Mouse (Mus musculus) forebrain, embryonic 11.5 days (tissue): ENCODE results near the gene Fbxo11. TPM values are rescaled to one million over a fixed set of nuclear protein-coding genes. Genes with fewer than 3 reads are reported as not detected.

ENCODE experiments used
- ATAC-seq: fragments of 200-750 bp; cut with Nextera tagmentation; replicated peaks from 2 replicates; pipeline ENCODE4 v1.8.0; 2017; ENCODE audit warnings: moderate TSS enrichment; ENCODE audit not compliant: low FRiP score
- DNase-seq: peaks from one replicate; pipeline ENCODE4 v3.0.0-alpha.2; 2017; ENCODE audit warnings: low spot score
- H3K27ac ChIP-seq: fragments of 300-500 bp; sonication (generic); 2 replicates; pipeline ENCODE4 v1.5.1; 2014; ENCODE audit warnings: low read depth, low read length
- H3K27me3 ChIP-seq: fragments of 300-500 bp; sonication (generic); 2 replicates; pipeline ENCODE4 v1.6.1; 2014; ENCODE audit warnings: mild to moderate bottlenecking, low read length, mixed read lengths; ENCODE audit not compliant: control insufficient read depth, insufficient read depth
- H3K36me3 ChIP-seq: fragments of 300-500 bp; sonication (generic); 2 replicates; pipeline ENCODE4 v1.6.1; 2014; ENCODE audit warnings: mild to moderate bottlenecking, low read length, moderate library complexity, mixed read lengths; ENCODE audit not compliant: control insufficient read depth, insufficient read depth
- H3K4me1 ChIP-seq: fragments of 300-500 bp; sonication (generic); replicated peaks from 2 replicates; pipeline ENCODE4 v1.6.1; 2014; ENCODE audit warnings: low read length, mixed read lengths; ENCODE audit not compliant: control insufficient read depth, insufficient read depth
- H3K4me2 ChIP-seq: fragments of 300-500 bp; sonication (generic); 2 replicates; pipeline ENCODE4 v1.6.1; 2014; ENCODE audit warnings: low read depth, mild to moderate bottlenecking, low read length, moderate library complexity, mixed read lengths; ENCODE audit not compliant: severe bottlenecking
- H3K4me3 ChIP-seq: fragments of 300-500 bp; sonication (generic); 2 replicates; pipeline ENCODE4 v1.5.1; 2014; ENCODE audit warnings: low read depth, low read length
- H3K9ac ChIP-seq: fragments of 300-500 bp; sonication (generic); 2 replicates; pipeline ENCODE4 v1.6.1; 2014; ENCODE audit warnings: low read length
- H3K9me3 ChIP-seq: fragments of 300-500 bp; sonication (generic); 2 replicates; pipeline ENCODE4 v1.6.1; 2016; ENCODE audit warnings: low read length, mixed read lengths; ENCODE audit not compliant: control insufficient read depth
- WGBS: fragments of 180-500 bp; shearing (Covaris S2); extraction: QIAGEN DNeasy Blood & Tissue Kit; methylation state at CpG from one replicate; pipeline ENCODE4 v1.1.7; 2014; 5-methylcytosine and 5-hydroxymethylcytosine counted together
- polyA plus RNA-seq: library from polyadenylated mRNA; unstranded; fragments of >200 nt; fragmentation: Nextera tagmentation; extraction: Ambion mirVana; gene quantifications from 2 replicates; pipeline ENCODE4 v1.2.1, GENCODE M21; 2014

The Fbxo11 gene
- polyA plus RNA-seq, 1 experiment from 2014 or later = 40.0 TPM

GRCm38 (mm10) chr17:88062860-88063580 lies 2.1 kb downstream of the Fbxo11 start:
- Histone ChIP-seq H3K9ac (peak overlapping the region; percentile 39; the same call in 1 of the 2 replicates), H3K27me3 (no peaks in the 10 kb centered on the region), H3K9me3 (no peaks in the 10 kb centered on the region), H3K4me1 (no peaks in the 10 kb centered on the region; the same call in 1 of the 2 replicates), H3K36me3 (no peaks in the 10 kb centered on the region), H3K27ac (no peak overlapping the region), H3K4me3 (peak overlapping the region; percentile 99), H3K4me2 (peak overlapping the region; percentile 73)
- 43% methylated on average over 8 of the region's 8 CpGs for WGBS
- no peak for DNase-seq
- no peak for ATAC-seq

- no peaks in the 10 kb centered on the region for H3K27me3 ChIP-seq
- DNase-seq = no peak
- H3K9me3 ChIP-seq = no peaks in the 10 kb centered on the region
- H3K9ac ChIP-seq = no peak overlapping the region
- H3K4me1 ChIP-seq = no peaks in the 10 kb centered on the region; the same call in 1 of the 2 replicates
- H3K4me2 ChIP-seq = no peak overlapping the region
- WGBS = 81% methylated on average over 3 of the region's 3 CpGs
- H3K27ac ChIP-seq = no peak overlapping the region
- H3K4me3 ChIP-seq = no peak overlapping the region
- ATAC-seq = no peak
- no peaks in the 10 kb centered on the region for H3K36me3 ChIP-seq
These were observed 3.1 kb downstream of the Fbxo11 start for GRCm38 (mm10) chr17:88061942-88062341.

GRCm38 (mm10) chr17:88058280-88058679 lies 6.8 kb downstream of the Fbxo11 start:
- Histone ChIP-seq H3K36me3 (no peaks in the 10 kb centered on the region), H3K4me1 (no peaks in the 10 kb centered on the region; the same call in 1 of the 2 replicates), H3K27me3 (no peaks in the 10 kb centered on the region), H3K4me2 (no peak overlapping the region), H3K9me3 (peaks cover 3% of the 10 kb centered on the region; the same call in 1 of the 2 replicates), H3K9ac (no peak overlapping the region), H3K27ac (no peak overlapping the region), H3K4me3 (no peak overlapping the region)
- ATAC-seq (no peak; the same call in 1 of the 2 replicates), DNase-seq (no peak)
- 85% methylated on average over 2 of the region's 2 CpGs for WGBS

GRCm38 (mm10) chr17:88057846-88058245 lies 7.2 kb downstream of the Fbxo11 start:
- ATAC-seq (no peak), DNase-seq (no peak)
- H3K27ac ChIP-seq = no peak overlapping the region
- no peaks in the 10 kb centered on the region; the same call in 1 of the 2 replicates for H3K4me1 ChIP-seq
- H3K4me2 ChIP-seq = no peak overlapping the region
- peaks cover 3% of the 10 kb centered on the region; the same call in 1 of the 2 replicates for H3K9me3 ChIP-seq
- H3K27me3 ChIP-seq = no peaks in the 10 kb centered on the region
- WGBS = 87% methylated on average over 1 of the region's 1 CpGs
- no peak overlapping the region for H3K9ac ChIP-seq
- H3K36me3 ChIP-seq = no peaks in the 10 kb centered on the region
- no peak overlapping the region for H3K4me3 ChIP-seq

GRCm38 (mm10) chr17:88051679-88052078 lies 13.4 kb downstream of the Fbxo11 start:
- Histone ChIP-seq H3K4me3 (no peak overlapping the region), H3K27me3 (no peaks in the 10 kb centered on the region), H3K4me2 (no peak overlapping the region), H3K9me3 (peaks cover 3% of the 10 kb centered on the region; the same call in 1 of the 2 replicates), H3K9ac (no peak overlapping the region), H3K4me1 (no peaks in the 10 kb centered on the region), H3K36me3 (no peaks in the 10 kb centered on the region), H3K27ac (no peak overlapping the region)
- DNase-seq (no peak), ATAC-seq (no peak)
- WGBS = over 99% methylated on average over 4 of the region's 4 CpGs

- no peak overlapping the region for H3K27ac ChIP-seq
- WGBS = 94% methylated on average over 1 of the region's 1 CpGs
- H3K4me2 ChIP-seq = no peak overlapping the region
- no peak overlapping the region for H3K9ac ChIP-seq
- H3K27me3 ChIP-seq = no peaks in the 10 kb centered on the region
- no peaks in the 10 kb centered on the region for H3K4me1 ChIP-seq
- H3K36me3 ChIP-seq = no peaks in the 10 kb centered on the region
- no peak for DNase-seq
- H3K9me3 ChIP-seq = peaks cover 3% of the 10 kb centered on the region; the same call in 1 of the 2 replicates
- ATAC-seq = no peak
- no peak overlapping the region for H3K4me3 ChIP-seq
These were observed 14.2 kb downstream of the Fbxo11 start for GRCm38 (mm10) chr17:88050892-88051291.

- no peaks in the 10 kb centered on the region for H3K27me3 ChIP-seq
- no peak overlapping the region for H3K27ac ChIP-seq
- no peak overlapping the region for H3K4me2 ChIP-seq
- no peaks in the 10 kb centered on the region for H3K4me1 ChIP-seq
- ATAC-seq (no peak), DNase-seq (no peak)
- no peak overlapping the region for H3K9ac ChIP-seq
- H3K4me3 ChIP-seq = no peak overlapping the region
- H3K9me3 ChIP-seq = peaks cover 3% of the 10 kb centered on the region; the same call in 1 of the 2 replicates
- no peaks in the 10 kb centered on the region for H3K36me3 ChIP-seq
- 96% methylated on average over 2 of the region's 2 CpGs for WGBS
These were observed 14.8 kb downstream of the Fbxo11 start for GRCm38 (mm10) chr17:88050318-88050717.

- 76% methylated on average over 12 of the region's 12 CpGs for WGBS
These were observed 22.7 kb downstream of the Fbxo11 start for GRCm38 (mm10) chr17:88042099-88043086.

More at GRCm38 (mm10) chr17:88042099-88043086, 22.7 kb downstream of the Fbxo11 start:
- ATAC-seq = 0 out of 2 replicates have a peak, but pooled peaks have one; percentile 55
- no peaks in the 10 kb centered on the region for H3K4me1 ChIP-seq
- no peak overlapping the region for H3K9ac ChIP-seq
- no peaks in the 10 kb centered on the region for H3K36me3 ChIP-seq
- no peaks in the 10 kb centered on the region for H3K9me3 ChIP-seq
- DNase-seq = no peak
- H3K27me3 ChIP-seq = no peaks in the 10 kb centered on the region
- no peak overlapping the region for H3K4me3 ChIP-seq
- no peak overlapping the region for H3K27ac ChIP-seq
- no peak overlapping the region for H3K4me2 ChIP-seq
